Mouse (Mus musculus) kidney, postnatal 0 days (tissue): Measurements from ENCODE around the gene Rcc1l. TPM values are rescaled to one million over a fixed set of nuclear protein-coding genes. Genes with fewer than 3 reads are reported as not detected.

Experiments used
- ATAC-seq: fragments of 200-750 bp; cut with Nextera tagmentation; replicated peaks from 2 replicates; pipeline ENCODE4 v1.8.0; 2017; ENCODE audit warnings: low read depth, moderate number of reproducible peaks, moderate TSS enrichment, moderate library complexity; ENCODE audit not compliant: low FRiP score
- DNase-seq: peaks from one replicate; pipeline ENCODE4 v3.0.0-alpha.2; 2016; ENCODE audit warnings: low spot score
- H3K27ac ChIP-seq: fragments of 300-500 bp; sonication (generic); 2 replicates; pipeline ENCODE4 v1.5.1; 2014; ENCODE audit warnings: mild to moderate bottlenecking
- H3K27me3 ChIP-seq: fragments of 300-500 bp; sonication (generic); 2 replicates; pipeline ENCODE4 v1.6.1; 2014; ENCODE audit warnings: low read length, mixed read lengths; ENCODE audit not compliant: insufficient read depth
- H3K36me3 ChIP-seq: fragments of 300-500 bp; sonication (generic); 2 replicates; pipeline ENCODE4 v1.6.1; 2014; ENCODE audit warnings: low read length, mixed read lengths; ENCODE audit not compliant: insufficient read depth
- H3K4me1 ChIP-seq: fragments of 300-500 bp; sonication (generic); replicated peaks from 2 replicates; pipeline ENCODE4 v1.6.1; 2014; ENCODE audit warnings: antibody characterized with exemption, low read length, mixed read lengths; ENCODE audit not compliant: insufficient read depth
- H3K4me2 ChIP-seq: fragments of 300-500 bp; sonication (generic); 2 replicates; pipeline ENCODE4 v1.6.1; 2014; ENCODE audit warnings: mild to moderate bottlenecking, low read length, moderate library complexity, mixed read lengths
- H3K4me3 ChIP-seq: fragments of 300-500 bp; sonication (generic); replicated peaks from 2 replicates; pipeline ENCODE4 v1.5.1; 2014; ENCODE audit warnings: low read depth, low read length
- H3K9ac ChIP-seq: fragments of 300-500 bp; sonication (generic); 2 replicates; pipeline ENCODE4 v1.6.1; 2014; ENCODE audit warnings: low read depth, low read length
- H3K9me3 ChIP-seq: fragments of 300-500 bp; sonication (generic); replicated peaks from 2 replicates; pipeline ENCODE4 v1.6.1; 2016; ENCODE audit warnings: low read length, inconsistent platforms, mixed read lengths
- CTCF ChIP-seq: IDR thresholded peaks from 2 replicates; pipeline ENCODE4 v1.5.1; 2016; ENCODE audit warnings: antibody characterized with exemption, low read depth, mild to moderate bottlenecking, moderate library complexity
- WGBS: fragments of 180-500 bp; shearing (Covaris S2); extraction: QIAGEN DNeasy Blood & Tissue Kit; methylation state at CpG from one replicate; pipeline ENCODE4 v1.1.7; 2014; 5-methylcytosine and 5-hydroxymethylcytosine counted together
- polyA plus RNA-seq: library from polyadenylated mRNA; unstranded; fragments of >200 nt; fragmentation: Nextera tagmentation; extraction: Ambion mirVana; gene quantifications from 2 replicates; pipeline ENCODE4 v1.2.1, GENCODE M21; 2015

The Rcc1l gene
- polyA plus RNA-seq, 1 experiment from 2014 or later, result 32.1 TPM

DNA sequence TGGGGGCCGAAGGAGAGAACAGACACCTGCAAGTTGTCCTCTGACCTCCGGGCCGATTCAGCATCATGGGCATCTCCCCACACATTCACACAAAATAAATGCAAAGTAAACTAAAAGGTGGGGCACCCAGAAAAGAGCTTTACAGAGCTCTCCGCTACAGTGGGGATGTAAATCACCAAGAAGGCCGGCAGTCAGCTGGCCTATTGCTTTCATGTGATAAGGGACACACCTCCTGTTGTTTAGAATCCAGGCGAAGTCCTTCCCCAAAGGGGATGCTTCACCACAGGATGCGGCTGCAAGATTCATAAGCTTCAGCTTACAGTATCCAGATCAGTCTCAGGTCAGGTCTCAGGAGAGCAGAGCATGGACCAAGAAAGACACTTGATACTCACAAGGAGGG lies 2.0 kb upstream of the Rcc1l start:
- H3K27ac ChIP-seq, result no peak overlapping the region
- ATAC-seq (no peak), DNase-seq (no peak)
- H3K36me3 ChIP-seq, result no peaks in the 10 kb centered on the region
- no peaks in the 10 kb centered on the region for H3K27me3 ChIP-seq
- no peak overlapping the region for H3K4me2 ChIP-seq
- no peak for TF ChIP-seq CTCF
- H3K4me3 ChIP-seq, result no peak overlapping the region
- 0 out of 2 replicates have a peak overlapping the region, but pooled peaks have one; percentile 23 for H3K9ac ChIP-seq
- no peaks in the 10 kb centered on the region for H3K9me3 ChIP-seq
- peaks cover 18% of the 10 kb centered on the region for H3K4me1 ChIP-seq
- WGBS, result 67% methylated on average over 7 of the region's 7 CpGs

DNA sequence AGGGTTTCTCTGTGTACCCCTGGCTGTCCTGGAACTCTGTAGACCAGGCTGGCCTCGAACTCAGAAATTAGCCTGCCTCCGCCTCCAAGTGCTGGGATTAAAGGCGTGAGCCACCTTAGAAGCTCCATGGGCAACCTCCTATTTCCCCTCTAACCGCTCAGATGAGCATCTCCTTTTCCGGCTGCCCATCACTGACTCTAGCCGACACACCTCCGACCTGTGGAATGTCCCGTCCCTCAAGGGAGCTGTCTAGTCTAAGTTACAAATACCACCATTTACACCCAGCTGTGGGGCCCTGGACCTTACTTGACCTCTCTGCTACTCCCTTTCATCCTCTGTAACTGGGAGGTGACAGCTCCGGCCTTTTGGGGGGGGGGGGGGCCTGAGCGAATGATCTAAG lies 878 bp downstream of the Rcc1l start:
- Histone ChIP-seq H3K4me3 (peak overlapping the region; percentile 85), H3K4me2 (peak overlapping the region; percentile 69), H3K27ac (peak overlapping the region; percentile 90), H3K36me3 (0 out of 2 replicates have a peak, but pooled peaks cover 6% of the 10 kb centered on the region), H3K4me1 (0 out of 2 replicates have a peak, but pooled peaks cover 3% of the 10 kb centered on the region), H3K9me3 (no peaks in the 10 kb centered on the region), H3K27me3 (no peaks in the 10 kb centered on the region), H3K9ac (peak overlapping the region; percentile 76)
- ATAC-seq, result peak; percentile 23
- peak; percentile 69 for DNase-seq
- TF ChIP-seq CTCF, result no peak
- 4% methylated on average over 10 of the region's 10 CpGs for WGBS

DNA sequence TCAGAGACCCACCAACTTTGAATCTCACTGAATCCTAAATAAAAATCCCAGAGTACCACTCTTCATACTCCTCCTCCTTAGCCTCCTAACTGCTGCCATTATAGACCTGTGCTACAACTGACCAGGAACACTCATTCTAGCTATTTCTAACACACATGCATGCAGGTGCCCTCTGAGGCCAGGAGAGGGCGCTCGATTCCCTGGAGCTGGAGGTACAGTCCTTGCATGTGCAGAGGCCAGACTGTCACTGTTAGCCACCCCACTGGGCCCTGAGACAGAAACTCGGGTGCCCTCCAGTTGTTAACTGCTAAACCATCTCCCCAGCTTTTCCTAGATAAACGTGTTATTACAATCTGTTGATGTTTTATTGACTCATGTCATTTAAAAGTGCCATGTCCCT lies 3.4 kb downstream of the Rcc1l start:
- H3K27ac ChIP-seq, result no peak overlapping the region
- H3K4me1 ChIP-seq, result 0 out of 2 replicates have a peak, but pooled peaks cover 3% of the 10 kb centered on the region
- H3K4me3 ChIP-seq, result no peak overlapping the region
- no peaks in the 10 kb centered on the region for H3K27me3 ChIP-seq
- 50% methylated on average over 4 of the region's 4 CpGs for WGBS
- H3K4me2 ChIP-seq, result no peak overlapping the region
- 0 out of 2 replicates have a peak, but pooled peaks cover 11% of the 10 kb centered on the region for H3K36me3 ChIP-seq
- peak; percentile 75 for TF ChIP-seq CTCF
- DNase-seq (peak; percentile 54), ATAC-seq (no peak)
- no peak overlapping the region for H3K9ac ChIP-seq
- no peaks in the 10 kb centered on the region for H3K9me3 ChIP-seq

DNA sequence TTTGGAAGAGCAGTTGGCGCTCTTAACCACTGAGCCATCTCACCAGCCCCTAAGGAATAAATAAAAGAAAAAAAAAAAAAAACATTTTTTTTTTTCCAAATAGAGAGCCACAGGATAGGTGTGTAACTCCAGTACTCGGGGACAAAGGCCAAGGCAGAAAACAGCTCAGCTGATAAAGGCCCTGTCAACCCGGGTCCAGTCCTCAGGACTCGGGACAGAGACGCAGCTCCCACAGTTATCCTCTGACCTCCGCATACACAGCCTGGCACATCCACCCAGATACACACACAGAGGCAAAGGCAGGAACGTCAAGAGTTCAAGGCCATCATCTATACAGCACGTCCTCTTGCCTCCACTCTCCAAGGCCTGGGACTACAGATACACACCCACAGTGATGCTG lies 6.4 kb downstream of the Rcc1l start:
- no peak for TF ChIP-seq CTCF
- Histone ChIP-seq H3K27me3 (no peaks in the 10 kb centered on the region), H3K9ac (no peak overlapping the region), H3K27ac (no peak overlapping the region), H3K36me3 (0 out of 2 replicates have a peak, but pooled peaks cover 11% of the 10 kb centered on the region), H3K4me1 (no peaks in the 10 kb centered on the region), H3K9me3 (no peaks in the 10 kb centered on the region), H3K4me3 (no peak overlapping the region), H3K4me2 (no peak overlapping the region)
- DNase-seq (no peak), ATAC-seq (no peak)
- WGBS, result 95% methylated on average over 8 of the region's 8 CpGs

DNA sequence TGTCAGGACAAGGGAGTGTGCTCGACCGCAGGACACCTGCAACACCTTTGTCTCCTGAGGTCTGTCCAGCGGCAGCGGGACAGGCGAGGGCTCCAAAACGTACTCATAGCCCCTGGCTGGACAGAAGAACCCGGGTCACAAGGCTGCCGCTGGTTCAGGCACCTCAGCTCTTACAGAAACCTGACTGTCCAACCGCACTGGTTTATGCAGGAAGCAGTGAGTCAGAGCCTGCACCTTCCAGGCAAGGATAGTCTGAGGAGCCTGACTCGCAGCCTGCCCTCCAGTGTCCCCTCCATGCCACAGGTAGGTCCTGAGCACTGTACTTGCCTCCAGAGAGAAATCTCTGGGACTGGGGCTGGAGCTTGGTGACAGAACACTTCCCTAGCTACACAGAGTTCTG lies 7.3 kb downstream of the Rcc1l start:
- Histone ChIP-seq H3K9me3 (no peaks in the 10 kb centered on the region), H3K4me1 (no peaks in the 10 kb centered on the region), H3K4me3 (no peak overlapping the region), H3K4me2 (no peak overlapping the region), H3K27ac (peak overlapping the region; percentile 44; the same call in 1 of the 2 replicates), H3K27me3 (no peaks in the 10 kb centered on the region), H3K36me3 (0 out of 2 replicates have a peak, but pooled peaks cover 11% of the 10 kb centered on the region), H3K9ac (no peak overlapping the region)
- 84% methylated on average over 9 of the region's 10 CpGs for WGBS
- DNase-seq, result no peak
- TF ChIP-seq CTCF, result no peak
- no peak for ATAC-seq

DNA sequence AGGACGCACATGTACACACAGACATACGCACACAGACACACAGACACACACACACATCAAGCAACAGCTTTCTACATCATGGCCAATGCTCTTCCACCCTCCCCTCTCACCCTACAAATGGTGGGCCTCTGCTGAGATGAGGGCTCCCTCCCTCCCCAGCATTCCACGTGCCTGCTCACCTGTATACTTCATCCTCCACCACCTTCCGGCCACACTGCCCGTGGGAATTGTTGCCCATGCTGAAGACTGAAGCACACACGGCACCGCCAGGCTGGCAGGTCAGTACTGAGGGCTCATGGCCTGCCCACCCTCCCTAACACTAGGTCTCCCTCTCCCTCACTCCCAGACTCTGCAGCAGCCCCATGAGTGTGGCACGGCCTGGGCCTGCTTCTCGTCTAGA lies 8.5 kb downstream of the Rcc1l start:
- 51% methylated on average over 9 of the region's 9 CpGs for WGBS
- Histone ChIP-seq H3K27ac (peak overlapping the region; percentile 48; the same call in 1 of the 2 replicates), H3K4me2 (no peak overlapping the region), H3K9ac (no peak overlapping the region), H3K4me3 (no peak overlapping the region), H3K4me1 (no peaks in the 10 kb centered on the region), H3K36me3 (peaks cover 21% of the 10 kb centered on the region; the same call in 1 of the 2 replicates), H3K27me3 (no peaks in the 10 kb centered on the region), H3K9me3 (no peaks in the 10 kb centered on the region)
- no peak for TF ChIP-seq CTCF
- ATAC-seq (peak; percentile 45), DNase-seq (no peak)

DNA sequence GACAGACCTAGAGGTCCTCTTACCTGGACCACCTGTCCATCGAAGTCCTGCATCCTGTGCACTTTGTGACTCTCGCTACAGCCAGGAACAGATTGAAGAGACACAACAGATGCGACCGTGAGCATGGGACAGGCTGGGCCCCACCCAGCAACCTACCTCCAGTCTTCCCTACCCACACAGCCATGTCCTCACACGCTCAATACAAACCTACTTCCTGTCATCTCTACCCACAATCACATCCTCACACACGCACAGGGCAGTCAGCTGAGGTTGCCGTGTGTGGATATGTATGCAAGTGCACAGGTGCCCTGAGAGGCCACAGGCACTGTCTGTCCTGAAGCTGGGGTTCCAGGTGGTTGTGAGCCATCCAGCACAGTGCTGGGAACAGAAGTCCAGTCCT lies 9.9 kb downstream of the Rcc1l start:
- H3K9ac ChIP-seq, result no peak overlapping the region
- H3K4me1 ChIP-seq, result no peaks in the 10 kb centered on the region
- no peaks in the 10 kb centered on the region for H3K27me3 ChIP-seq
- H3K36me3 ChIP-seq, result peaks cover 29% of the 10 kb centered on the region; the same call in 1 of the 2 replicates
- TF ChIP-seq CTCF, result no peak
- 91% methylated on average over 7 of the region's 7 CpGs for WGBS
- H3K27ac ChIP-seq, result no peak overlapping the region
- H3K4me2 ChIP-seq, result no peak overlapping the region
- no peak overlapping the region for H3K4me3 ChIP-seq
- ATAC-seq (no peak), DNase-seq (no peak)
- no peaks in the 10 kb centered on the region for H3K9me3 ChIP-seq
